Mouse (Mus musculus): ENCODE results near the gene Uggt1. TPM values are rescaled to one million over a fixed set of nuclear protein-coding genes. Genes with fewer than 3 reads are reported as not detected.

Uggt1 gene
- total RNA-seq, 2 experiments from 2014 or later = 48.6 to 50.7 TPM

GRCm38 (mm10) chr1:36162687-36163086 lies 81.8 kb downstream of the Uggt1 start:
- no peak for TF ChIP-seq CTCF (IDR thresholded peaks at IDR 0.05)
- no peak overlapping the region for H3K27ac ChIP-seq
- no peak for DNase-seq (ENCODE audit: extremely low spot score in 1 of 2, low spot score in 2 of 2)
- intact Hi-C loops (cut with DNase I) = no loop called here
- no peak overlapping the region for H3K4me3 ChIP-seq

- H3K4me3 ChIP-seq = no peak overlapping the region
- TF ChIP-seq CTCF (IDR thresholded peaks at IDR 0.05) = no peak
- H3K27ac ChIP-seq = no peak overlapping the region
- intact Hi-C loops (cut with DNase I) = no loop called here
- DNase-seq (ENCODE audit: extremely low spot score in 1 of 2, low spot score in 2 of 2) = no peak
Observed at GRCm38 (mm10) chr1:36161208-36161607, 83.3 kb downstream of the Uggt1 start.

GRCm38 (mm10) chr1:36160246-36160645 lies 84.3 kb downstream of the Uggt1 start:
- TF ChIP-seq CTCF (IDR thresholded peaks at IDR 0.05) = no peak
- intact Hi-C loops (cut with DNase I) = no loop called here
- H3K27ac ChIP-seq = no peak overlapping the region
- DNase-seq (ENCODE audit: extremely low spot score in 1 of 2, low spot score in 2 of 2) = peak; percentile 12 to 21
- H3K4me3 ChIP-seq = no peak overlapping the region

- H3K27ac ChIP-seq = no peak overlapping the region
- intact Hi-C loops (cut with DNase I) = loop anchor here (5.0 kb wide), 1 partner anchor 128 kb away; no protein-coding TSS in a partner anchor
- H3K4me3 ChIP-seq = no peak overlapping the region
- peak; percentile 55 for TF ChIP-seq CTCF (IDR thresholded peaks at IDR 0.05)
- no peak for DNase-seq (ENCODE audit: extremely low spot score in 1 of 2, low spot score in 2 of 2)
Observed at GRCm38 (mm10) chr1:36149411-36149810, 95.1 kb downstream of the Uggt1 start.

GRCm38 (mm10) chr1:36148809-36149208 lies 95.7 kb downstream of the Uggt1 start:
- no peak for TF ChIP-seq CTCF (IDR thresholded peaks at IDR 0.05)
- DNase-seq (ENCODE audit: extremely low spot score in 1 of 2, low spot score in 2 of 2) = no peak
- intact Hi-C loops (cut with DNase I) = loop anchor here (5.0 kb wide), 1 partner anchor 128 kb away; no protein-coding TSS in a partner anchor
- no peak overlapping the region for H3K4me3 ChIP-seq
- H3K27ac ChIP-seq = no peak overlapping the region

DNA sequence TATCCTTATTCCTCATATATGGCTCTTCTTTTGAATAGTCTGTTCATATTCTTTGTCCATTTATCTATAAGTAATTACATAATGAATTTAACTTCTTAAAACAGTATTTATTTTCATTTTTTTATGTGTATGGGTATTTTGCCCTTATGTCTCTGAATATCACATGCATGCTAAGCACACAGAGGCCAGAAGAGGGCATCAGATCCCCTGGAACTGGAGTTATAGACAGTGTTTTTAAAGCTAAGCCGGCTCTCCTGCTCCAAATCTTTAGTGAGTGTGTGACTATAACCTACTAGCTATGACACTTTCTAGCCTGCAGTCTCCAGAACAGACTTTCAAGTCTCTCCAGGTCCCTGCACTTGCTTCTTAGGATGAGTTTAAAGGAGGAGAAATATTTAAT lies 99.5 kb downstream of the Uggt1 start:
- intact Hi-C loops (cut with DNase I) = loop anchor here (2.0 to 5.0 kb wide), 2 partner anchors 108 to 132 kb away; no protein-coding TSS in a partner anchor
- Histone ChIP-seq H3K4me3 (no peak overlapping the region), H3K27ac (no peak overlapping the region)
- peak; percentile 43 to 47 for DNase-seq (ENCODE audit: extremely low spot score in 1 of 2, low spot score in 2 of 2)
- peak; percentile 77 for TF ChIP-seq CTCF (IDR thresholded peaks at IDR 0.05)

DNA sequence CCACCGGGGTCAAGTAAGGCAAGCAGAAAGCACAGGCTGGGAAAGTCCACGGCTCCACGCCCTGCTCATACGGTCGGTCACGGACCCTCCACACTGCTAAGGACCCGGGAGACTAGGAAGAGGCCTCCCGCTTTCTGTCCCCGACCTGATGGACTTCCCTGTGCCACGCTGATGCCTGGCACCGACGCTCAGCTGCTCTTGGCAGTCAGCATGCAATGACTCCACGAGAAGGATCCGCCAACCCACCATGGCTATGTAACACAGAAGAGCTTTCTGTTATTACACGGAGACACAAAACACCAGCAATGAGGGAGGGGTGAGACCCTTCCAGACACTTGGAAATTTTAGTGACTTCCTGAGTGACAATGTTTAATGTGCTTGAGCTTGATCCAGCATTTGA lies 104.2 kb downstream of the Uggt1 start:
- Histone ChIP-seq H3K4me3 (no peak overlapping the region), H3K27ac (no peak overlapping the region)
- DNase-seq (ENCODE audit: extremely low spot score in 1 of 2, low spot score in 2 of 2) = no peak
- TF ChIP-seq CTCF (IDR thresholded peaks at IDR 0.05) = no peak
- intact Hi-C loops (cut with DNase I) = no loop called here

GRCm38 (mm10) chr1:36134584-36134983 lies 109.9 kb downstream of the Uggt1 start:
- H3K4me3 ChIP-seq = no peak overlapping the region
- peak; percentile 84 for TF ChIP-seq CTCF (IDR thresholded peaks at IDR 0.05)
- H3K27ac ChIP-seq = no peak overlapping the region
- intact Hi-C loops (cut with DNase I) = loop anchor here (1.0 to 10.0 kb wide), 6 partner anchors 66 to 1242 kb away; partner anchors contain the start of gene Hs6st1
- peak; percentile 58 to 75 for DNase-seq (ENCODE audit: extremely low spot score in 1 of 2, low spot score in 2 of 2)

DNA sequence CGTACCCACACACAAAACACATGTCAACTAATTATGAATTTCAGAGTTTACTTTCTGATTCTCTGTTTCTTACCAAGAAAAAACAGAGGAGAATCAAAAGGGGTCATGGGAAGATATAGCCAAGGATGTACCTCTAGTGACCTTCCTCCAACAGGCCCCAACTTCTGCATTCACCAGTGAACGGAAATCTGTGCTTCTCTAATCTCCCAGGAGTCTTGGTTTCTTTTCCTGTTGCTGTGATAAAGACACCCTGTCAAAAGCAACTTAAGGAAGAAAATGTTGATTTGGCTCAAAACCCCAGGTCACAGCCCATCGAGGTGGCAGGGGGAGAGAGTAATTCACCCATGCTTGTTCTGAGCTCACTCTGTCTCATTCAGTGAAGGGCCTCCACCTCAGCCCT lies 110.9 kb downstream of the Uggt1 start:
- no peak for DNase-seq (ENCODE audit: extremely low spot score in 1 of 2, low spot score in 2 of 2)
- Histone ChIP-seq H3K4me3 (no peak overlapping the region), H3K27ac (no peak overlapping the region)
- intact Hi-C loops (cut with DNase I) = loop anchor here (1.0 to 10.0 kb wide), 6 partner anchors 65 to 1241 kb away; partner anchors contain the start of gene Hs6st1
- no peak for TF ChIP-seq CTCF (IDR thresholded peaks at IDR 0.05)

- H3K27ac ChIP-seq = no peak overlapping the region
- no peak for DNase-seq (ENCODE audit: extremely low spot score in 1 of 2, low spot score in 2 of 2)
- TF ChIP-seq CTCF (IDR thresholded peaks at IDR 0.05) = no peak
- intact Hi-C loops (cut with DNase I) = loop anchor here (5.0 to 10.0 kb wide), 5 partner anchors 408 to 1241 kb away; no protein-coding TSS in a partner anchor
- H3K4me3 ChIP-seq = no peak overlapping the region
Observed at GRCm38 (mm10) chr1:36133041-36133440, 111.5 kb downstream of the Uggt1 start.

DNA sequence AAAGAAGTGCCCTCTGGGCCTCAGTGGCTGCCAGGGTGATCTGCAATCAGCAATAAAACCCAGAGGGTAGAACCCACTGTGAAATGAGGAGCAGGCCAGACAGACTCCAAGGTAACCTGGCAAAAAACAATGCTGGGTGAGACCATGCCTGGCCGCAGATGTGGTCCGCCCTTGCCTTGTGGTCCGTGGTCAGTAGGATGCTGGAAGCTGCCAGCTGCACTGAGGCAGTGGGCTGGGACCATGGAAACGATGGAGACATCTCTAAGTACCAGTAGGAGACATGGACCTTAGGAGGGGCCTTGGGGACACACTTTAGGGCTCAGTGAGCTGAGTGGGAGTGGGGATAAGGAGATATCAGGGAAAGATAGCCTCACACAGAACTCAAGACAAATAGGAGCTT lies 112.3 kb downstream of the Uggt1 start:
- intact Hi-C loops (cut with DNase I) = loop anchor here (5.0 to 10.0 kb wide), 5 partner anchors 407 to 1240 kb away; no protein-coding TSS in a partner anchor
- DNase-seq (ENCODE audit: extremely low spot score in 1 of 2, low spot score in 2 of 2) = no peak
- no peak overlapping the region for H3K4me3 ChIP-seq
- no peak overlapping the region for H3K27ac ChIP-seq
- no peak for TF ChIP-seq CTCF (IDR thresholded peaks at IDR 0.05)

- Histone ChIP-seq H3K4me3 (no peak overlapping the region), H3K27ac (no peak overlapping the region)
- intact Hi-C loops (cut with DNase I) = loop anchor here (5.0 to 10.0 kb wide), 5 partner anchors 407 to 1239 kb away; no protein-coding TSS in a partner anchor
- no peak for DNase-seq (ENCODE audit: extremely low spot score in 1 of 2, low spot score in 2 of 2)
- TF ChIP-seq CTCF (IDR thresholded peaks at IDR 0.05) = no peak
Observed at GRCm38 (mm10) chr1:36131766-36132165, 112.8 kb downstream of the Uggt1 start.

DNA sequence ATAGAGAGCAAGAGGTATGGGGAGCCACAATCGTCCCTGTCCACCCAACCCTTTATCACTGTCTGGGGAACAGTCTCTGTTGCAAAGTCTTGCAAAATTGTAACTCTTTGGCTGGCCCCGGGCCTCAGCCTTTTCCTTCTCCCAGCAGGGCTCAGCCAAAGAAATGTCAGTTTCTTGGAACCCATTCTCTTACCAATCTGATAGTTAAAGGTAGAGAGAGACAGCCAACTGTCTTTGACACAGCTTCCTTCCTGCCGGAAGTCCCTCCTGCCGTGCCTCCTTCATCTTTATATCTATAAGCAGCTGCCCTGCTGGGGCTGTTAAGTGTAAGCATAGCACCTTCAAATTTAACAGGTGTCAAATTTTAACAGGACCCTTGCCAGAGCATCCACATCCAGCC lies 113.4 kb downstream of the Uggt1 start:
- intact Hi-C loops (cut with DNase I) = loop anchor here (5.0 to 10.0 kb wide), 5 partner anchors 406 to 1239 kb away; no protein-coding TSS in a partner anchor

More for the DNA sequence above, 113.4 kb downstream of the Uggt1 start:
- no peak for TF ChIP-seq CTCF (IDR thresholded peaks at IDR 0.05)
- DNase-seq (ENCODE audit: extremely low spot score in 1 of 2, low spot score in 2 of 2) = no peak
- Histone ChIP-seq H3K27ac (no peak overlapping the region), H3K4me3 (no peak overlapping the region)
